Mouse (Mus musculus): ENCODE data around the gene Pik3c2b.

Pik3c2b gene

DNA sequence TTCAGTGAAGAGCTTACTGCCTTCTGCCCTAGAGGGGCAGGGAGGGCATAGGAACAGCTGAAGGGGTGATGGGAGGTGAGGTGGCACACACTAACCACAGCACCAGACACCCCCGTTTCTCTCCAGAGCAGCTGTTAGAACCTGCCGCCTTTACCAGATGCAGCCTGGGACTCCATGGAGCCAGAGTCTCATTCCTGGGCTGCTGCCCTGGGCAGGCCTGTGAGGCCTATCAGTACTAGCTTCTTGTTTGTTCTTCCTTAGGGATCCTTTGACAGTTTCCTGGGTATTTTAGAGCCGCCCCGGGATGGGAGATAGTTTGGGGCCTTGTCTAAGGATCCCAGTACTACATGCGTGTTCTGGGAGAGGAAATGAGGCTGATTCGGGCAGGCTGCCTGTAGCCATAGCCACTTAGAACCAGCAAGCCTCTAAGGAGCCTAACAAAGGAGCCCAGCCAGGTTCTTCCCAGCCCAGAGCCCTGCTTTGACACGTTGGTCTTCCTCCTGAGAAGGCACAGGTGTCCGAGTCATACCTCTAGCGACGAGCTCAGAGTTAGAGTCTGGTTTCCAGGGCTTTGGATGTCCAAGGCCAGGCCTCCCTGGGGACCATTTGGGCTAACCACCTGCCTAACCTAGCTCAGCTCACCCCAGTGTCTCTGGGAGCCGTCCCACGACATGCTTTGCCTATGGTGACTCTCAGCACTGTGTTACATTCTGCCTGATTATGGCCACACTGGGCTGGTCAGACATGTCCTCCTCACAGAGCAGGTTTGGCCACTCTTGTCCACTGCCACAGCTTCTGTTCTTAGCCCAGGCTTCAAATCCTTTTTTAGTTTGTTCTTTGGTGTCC is 24.0 kb downstream of the Pik3c2b start:
- CTCF ChIA-PET = interaction anchor here (0.6 kb wide), 1 partner anchor 815 kb away, joined by 3 read pairs; no protein-coding TSS in a partner anchor

DNA sequence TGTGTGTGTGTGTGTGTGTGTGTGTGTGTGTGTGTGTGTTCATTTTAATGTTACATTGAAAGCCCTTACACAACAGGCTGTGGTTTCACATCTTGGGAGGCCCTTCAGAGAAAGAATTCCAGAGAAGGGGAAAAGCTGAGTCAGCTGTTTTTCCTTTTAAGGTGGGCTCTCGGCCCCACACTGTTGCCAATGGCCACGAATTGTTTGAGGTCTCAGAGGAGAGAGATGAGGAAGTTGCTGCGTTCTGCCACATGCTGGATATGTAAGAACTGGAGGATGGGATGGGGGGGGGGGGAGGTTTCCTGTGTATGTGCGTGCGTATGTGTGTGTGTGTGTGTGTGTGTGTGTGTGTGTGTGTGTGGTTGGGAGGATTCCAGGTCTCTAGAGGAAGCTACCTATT is 24.7 kb downstream of the Pik3c2b start:
- CTCF ChIA-PET = interaction anchor here (0.6 kb wide), 1 partner anchor 75 kb away, joined by 4 read pairs; no protein-coding TSS in a partner anchor

DNA sequence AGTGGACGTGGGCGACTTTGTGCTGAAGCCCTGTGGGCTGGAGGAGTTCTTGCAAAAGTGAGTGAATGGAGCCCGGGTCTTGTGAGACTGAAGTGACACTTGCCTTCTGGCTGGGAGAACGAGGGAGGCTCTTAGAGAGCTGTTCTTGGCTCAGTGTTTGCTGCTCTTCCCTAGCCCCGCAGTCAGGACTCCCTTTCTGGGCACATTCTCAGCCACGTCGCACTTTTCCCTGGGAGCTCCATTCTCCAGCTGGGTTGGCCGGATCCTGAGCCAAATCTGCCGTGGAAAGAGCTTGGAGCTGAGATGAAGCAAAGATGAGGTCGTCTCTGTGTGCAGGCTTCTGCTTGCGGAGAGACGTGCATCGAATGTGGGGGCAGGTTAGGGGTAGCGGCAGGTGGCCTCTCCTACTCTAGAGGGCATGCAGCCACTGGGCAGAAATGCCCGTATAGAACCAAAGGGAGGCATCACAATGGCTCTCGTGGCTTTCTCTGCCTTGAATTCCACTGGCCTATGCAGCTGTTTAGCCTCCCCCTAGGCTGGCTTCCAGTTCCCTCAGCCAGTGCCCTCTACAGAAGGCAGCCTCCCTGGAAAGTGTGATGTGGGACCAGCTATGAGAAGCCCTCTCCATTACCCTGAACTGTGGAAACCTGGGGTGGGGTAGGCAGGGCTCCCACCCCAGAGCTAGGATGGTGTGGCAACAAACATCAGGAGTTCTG is 26.4 kb downstream of the Pik3c2b start:
- CTCF ChIA-PET = interaction anchor here (0.5 to 0.6 kb wide), 2 partner anchors 38 to 64 kb away, joined by 5 to 7 read pairs; no protein-coding TSS in a partner anchor

DNA sequence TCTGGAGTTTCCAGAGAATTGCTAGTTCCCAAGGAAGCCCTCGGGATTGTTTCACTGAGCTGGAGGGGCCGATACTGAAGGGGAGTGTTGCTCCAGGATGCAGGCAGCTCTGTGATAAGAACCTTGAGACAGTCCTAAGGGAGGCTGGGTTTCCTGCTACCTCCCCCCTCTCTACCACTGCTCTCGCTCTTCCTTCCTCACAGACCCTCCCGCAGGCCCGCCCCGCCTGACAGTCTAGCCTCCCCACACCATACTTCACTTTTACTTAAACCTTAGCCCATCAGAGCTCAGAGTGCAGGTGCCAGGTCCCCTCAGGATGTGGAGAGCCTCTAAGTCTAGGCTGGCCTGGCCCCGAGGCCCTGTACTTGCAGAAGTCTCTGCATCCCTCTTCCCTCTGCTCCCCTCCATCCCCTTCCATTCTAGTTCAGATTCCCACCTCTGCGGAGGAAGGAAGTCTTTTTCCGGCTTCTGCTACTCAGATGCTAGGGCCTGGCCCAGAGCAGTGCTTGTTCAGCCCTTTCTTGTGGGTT is 27.9 kb downstream of the Pik3c2b start:
- CTCF ChIA-PET = interaction anchor here (0.5 kb wide), 1 partner anchor 671 kb away, joined by 3 read pairs; no protein-coding TSS in a partner anchor

DNA sequence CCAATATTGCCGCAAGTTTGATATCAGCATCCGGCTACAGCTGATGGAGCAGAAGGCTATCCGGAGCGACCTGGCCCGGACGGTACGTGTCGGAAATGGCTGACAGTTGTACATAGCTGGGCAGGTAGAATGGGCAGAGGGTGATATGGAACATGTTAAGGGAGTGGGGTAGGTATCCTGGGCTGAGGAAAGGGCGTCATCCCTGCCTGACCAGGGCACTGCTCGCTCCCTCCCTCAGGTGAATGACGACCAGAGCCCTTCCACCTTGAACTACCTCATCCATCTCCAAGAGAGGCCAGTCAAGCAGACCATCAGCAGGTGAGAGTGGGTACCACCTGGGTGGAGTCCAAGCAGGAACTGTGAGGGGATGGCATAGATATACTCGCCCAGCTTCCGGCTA is 29.1 kb downstream of the Pik3c2b start:
- CTCF ChIA-PET = no interaction called here

DNA sequence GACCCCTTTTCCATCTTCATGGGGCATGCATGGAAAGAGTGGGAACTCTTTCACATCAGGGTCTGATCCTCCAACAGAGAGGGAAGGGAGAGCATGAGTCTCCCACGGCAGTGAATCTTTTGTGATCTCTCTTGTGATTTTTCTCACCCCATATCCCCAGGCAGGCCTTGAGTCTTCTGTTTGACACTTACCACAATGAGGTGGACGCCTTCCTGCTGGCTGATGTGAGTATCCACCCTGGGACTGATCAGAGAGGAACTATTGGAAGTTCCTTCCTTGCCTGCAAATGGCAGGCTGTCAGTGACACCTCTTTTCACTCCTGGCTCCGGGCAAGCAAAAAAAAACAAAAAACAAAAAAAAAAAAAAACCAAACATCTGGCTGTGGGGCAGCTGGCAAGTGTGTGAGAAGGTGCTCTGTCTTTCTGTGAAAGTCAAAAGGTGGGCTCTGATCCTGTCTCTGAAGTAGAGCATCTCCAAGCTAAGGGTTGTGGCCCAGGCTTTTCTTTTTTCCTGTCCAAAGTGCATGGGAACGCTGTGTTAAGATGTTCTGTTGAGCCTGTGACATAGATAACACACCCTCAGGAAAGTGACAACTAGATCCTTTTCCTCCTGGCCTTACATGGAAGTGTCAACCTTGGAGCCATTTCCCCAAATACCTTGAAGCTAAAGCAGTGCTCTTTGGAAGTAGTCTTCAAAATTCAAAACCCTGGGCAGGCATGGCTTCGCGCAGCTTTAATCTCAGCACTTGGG is 30.4 kb downstream of the Pik3c2b start:
- CTCF ChIA-PET = no interaction called here

DNA sequence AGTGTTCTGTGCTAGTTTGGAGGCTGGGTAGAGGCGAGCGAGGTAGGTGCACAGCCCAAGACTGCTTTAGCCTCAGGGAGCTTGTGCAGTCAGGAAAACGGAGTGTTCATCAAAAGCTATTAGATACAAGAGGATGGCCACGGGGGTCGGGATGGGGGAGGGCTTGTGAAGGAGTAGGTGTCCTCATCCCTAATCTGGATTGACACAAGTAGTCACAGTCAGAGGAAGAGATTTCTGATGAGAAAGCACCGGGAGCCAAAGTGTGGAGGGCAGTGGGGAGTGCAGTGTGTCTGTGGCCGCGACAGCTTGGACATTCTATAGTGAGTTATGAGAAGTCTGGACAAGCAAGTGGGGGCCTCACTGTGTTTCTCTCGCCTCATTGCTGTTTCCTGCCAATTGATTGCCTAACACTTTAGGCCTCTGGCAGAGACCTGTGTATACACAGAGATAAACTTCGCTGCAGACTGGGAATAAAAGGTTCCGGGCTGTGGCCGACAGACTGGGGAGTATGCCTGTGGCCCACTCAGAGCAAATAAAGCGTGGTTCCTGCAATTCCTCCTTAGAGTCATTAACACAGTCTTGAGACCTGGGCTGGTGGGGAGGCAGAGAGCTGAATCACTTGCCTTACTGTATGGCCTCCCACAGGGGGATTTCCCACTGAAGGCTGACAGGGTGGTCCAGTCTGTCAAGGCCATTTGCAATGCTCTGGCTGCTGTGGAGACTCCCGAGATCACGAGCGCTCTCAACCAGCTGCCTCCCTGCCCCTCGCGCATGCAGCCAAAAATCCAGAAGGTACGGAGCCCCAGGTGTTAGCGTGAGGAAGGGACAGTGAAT is 31.4 kb downstream of the Pik3c2b start:
- CTCF ChIA-PET = interaction anchor here (1.0 kb wide), 1 partner anchor 37 kb away, joined by 3 read pairs; no protein-coding TSS in a partner anchor

DNA sequence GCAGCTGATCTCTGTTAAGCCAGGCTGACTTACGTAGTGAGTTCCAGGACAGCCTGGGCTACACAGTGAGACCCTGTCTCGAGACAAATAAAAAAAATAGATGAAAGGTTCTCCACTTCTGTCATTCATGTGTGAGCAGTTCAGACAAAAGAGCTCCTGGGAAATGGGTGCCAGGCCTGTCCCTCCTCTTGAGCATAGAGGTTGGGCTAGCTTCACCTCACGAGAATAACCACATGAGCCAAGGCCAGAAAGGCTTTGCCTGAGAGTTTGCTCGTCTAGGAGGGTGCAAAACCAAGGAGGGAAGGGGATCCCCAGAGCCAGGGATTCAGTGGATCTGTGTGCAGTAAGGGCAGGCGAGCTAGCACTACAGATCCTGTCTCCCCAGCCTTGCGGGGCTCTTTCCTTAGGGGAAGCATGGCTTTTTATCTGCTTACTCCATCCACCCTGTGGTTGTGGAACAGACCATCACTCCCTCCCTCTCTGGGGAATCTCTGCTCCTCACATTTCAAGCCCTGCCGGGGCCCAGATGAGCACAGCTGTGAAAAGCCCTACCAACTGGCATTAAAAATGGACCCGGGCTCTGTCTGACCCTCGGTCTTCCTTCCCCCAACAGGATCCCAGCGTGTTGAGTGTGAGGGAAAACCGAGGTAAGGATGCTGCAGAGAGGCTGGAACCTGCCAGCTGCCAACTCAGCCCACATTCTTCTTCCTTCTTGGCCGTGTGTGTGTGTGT is 32.3 kb downstream of the Pik3c2b start:
- CTCF ChIA-PET = interaction anchor here (0.5 to 1.2 kb wide), 3 partner anchors 10 to 38 kb away, joined by 3 to 6 read pairs (median 3); no protein-coding TSS in a partner anchor

DNA sequence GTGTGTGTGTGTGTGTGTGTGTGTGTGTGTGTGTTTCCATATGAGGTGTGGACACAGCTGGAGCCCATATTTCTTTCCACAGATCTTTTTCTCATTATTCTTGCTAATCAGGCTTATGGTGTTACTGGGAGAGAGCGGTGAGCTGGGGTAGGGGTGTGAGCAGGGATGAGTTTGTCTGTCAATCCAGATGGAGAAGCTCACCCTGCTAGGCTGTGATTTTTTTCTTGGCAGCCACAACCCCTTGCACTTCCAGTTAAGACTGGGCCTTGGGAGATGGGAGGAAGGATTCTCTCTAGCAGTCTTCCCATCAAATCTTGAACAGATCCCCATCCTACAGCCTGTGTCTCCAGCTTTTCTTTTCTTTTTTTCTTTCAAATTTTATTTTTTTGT is 32.9 kb downstream of the Pik3c2b start:
- CTCF ChIA-PET = interaction anchor here (0.5 to 1.2 kb wide), 3 partner anchors 10 to 481 kb away, joined by 3 to 6 read pairs (median 3); no protein-coding TSS in a partner anchor

DNA sequence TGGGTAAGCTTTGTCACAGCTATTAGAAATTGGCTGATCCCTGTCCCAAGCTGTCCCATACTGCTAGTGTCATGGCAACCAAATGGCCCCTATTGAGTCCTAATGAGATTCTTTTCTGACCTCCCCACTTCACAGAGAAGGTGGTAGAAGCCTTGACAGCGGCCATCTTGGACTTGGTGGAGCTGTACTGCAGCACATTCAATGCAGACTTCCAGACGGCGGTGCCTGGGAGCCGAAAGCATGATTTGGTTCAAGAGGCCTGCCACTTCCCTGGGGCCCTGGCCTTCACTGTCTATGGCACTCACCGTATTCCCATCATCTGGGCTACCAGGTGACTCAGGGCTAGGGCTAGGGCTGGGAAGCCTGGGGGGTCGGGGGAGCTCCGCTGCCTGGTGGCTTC is 34.0 kb downstream of the Pik3c2b start:
- CTCF ChIA-PET = no interaction called here

DNA sequence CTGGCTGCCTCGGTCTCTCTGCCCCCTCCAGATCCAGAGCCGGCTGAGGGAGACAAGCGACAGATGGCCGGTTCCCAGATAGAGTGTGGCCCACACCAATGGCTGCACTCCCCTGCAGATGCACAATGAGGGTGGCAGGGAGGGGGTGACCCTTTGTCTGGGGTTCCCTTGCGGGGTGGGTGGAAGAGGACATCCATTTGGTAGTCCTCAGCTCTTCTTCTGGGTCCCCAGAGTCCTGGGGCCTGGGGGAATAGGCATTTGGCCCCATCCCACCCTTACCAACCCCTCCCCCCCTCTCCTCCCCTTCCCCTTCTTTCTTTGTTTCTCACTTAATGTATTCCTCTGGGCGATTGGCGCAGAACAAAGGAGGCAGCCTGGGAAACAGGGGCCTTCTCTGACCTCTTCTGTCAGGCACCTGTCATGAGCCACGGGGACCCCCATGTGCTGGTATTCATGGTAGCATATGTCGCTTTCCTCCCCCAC is 34.7 kb downstream of the Pik3c2b start:
- CTCF ChIA-PET = no interaction called here

DNA sequence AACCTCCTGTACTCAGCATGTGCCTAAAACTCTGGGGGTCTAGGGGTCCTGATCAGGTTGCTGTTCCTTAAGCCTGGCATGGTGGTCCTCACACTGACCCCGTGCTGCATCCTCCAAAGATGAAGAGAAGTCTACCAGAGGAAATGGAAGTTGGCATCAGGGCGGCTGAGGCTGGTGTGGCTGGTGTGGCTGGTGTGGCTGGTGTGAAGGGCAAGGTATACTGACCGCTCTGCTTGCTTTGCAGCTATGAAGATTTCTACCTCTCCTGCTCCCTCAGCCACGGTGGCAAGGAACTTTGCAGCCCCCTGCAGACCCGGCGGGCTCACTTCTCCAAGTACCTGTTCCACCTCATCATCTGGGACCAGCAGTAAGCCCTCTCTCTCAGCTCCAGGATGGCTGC is 35.2 kb downstream of the Pik3c2b start:
- CTCF ChIA-PET = interaction anchor here (1.0 kb wide), 1 partner anchor 27 kb away, joined by 3 read pairs; no protein-coding TSS in a partner anchor

DNA sequence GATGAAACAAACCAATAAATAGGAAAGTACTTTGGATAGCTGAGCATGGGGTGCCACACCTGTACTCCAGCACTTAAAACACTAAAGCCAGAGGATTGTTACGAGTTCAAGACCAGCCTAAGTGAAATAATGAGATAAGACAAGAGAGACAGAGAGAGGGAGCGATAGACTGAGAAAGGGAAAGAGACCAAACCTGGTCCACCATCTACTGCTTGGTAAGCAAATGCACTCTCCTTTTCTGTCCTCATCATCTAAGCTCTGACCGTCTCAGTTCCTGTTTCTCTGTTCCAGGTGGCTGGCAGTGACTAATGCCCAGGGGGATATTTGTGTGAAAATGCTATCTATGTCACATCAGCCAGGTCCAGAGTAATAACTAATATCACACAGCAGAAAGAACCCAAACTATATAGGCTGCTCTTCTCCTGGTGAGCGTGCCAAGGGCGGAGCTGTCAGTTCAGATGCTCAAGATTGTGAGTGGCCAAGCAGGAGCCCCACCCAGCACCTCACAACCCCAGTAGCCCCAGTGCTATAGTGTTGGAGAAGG is 37.6 kb downstream of the Pik3c2b start:
- CTCF ChIA-PET = interaction anchor here (1.0 kb wide), 1 partner anchor 28 kb away, joined by 4 read pairs; no protein-coding TSS in a partner anchor

DNA sequence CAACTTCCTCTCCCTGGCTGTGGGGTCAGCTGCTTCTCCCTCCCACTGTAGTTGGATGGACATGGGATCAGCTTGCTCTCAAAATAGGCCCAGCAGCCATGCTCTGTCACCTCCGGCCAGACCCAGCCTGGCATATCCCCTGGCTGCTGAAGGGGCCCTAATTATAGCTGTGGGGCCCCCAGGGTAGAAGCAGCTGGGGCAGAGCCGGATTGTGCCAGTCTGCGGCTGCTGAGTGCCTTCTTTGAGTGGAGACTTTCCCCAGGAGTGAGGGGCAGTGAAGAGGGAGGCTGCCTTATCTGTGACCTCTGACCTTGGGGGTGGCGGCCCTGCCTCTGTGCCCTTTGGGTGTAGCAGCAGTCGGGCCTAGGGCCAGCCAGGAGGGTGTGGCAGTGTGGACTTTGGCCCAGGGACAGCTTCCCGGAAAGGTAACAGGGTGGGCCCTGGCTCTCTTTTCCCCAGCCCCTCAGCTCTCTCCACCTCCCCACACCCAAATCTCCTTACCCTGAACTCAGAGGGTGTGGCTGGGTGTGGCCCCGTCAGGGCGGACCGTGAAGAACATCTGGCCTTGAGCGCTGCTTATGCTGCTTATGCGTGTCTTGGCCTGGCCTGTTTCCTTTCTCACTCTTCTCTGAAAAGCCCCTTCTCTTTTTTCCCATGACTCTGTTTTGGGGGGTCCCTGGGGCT is 38.6 kb downstream of the Pik3c2b start:
- CTCF ChIA-PET = interaction anchor here (1.0 kb wide), 1 partner anchor 29 kb away, joined by 4 read pairs; no protein-coding TSS in a partner anchor

DNA sequence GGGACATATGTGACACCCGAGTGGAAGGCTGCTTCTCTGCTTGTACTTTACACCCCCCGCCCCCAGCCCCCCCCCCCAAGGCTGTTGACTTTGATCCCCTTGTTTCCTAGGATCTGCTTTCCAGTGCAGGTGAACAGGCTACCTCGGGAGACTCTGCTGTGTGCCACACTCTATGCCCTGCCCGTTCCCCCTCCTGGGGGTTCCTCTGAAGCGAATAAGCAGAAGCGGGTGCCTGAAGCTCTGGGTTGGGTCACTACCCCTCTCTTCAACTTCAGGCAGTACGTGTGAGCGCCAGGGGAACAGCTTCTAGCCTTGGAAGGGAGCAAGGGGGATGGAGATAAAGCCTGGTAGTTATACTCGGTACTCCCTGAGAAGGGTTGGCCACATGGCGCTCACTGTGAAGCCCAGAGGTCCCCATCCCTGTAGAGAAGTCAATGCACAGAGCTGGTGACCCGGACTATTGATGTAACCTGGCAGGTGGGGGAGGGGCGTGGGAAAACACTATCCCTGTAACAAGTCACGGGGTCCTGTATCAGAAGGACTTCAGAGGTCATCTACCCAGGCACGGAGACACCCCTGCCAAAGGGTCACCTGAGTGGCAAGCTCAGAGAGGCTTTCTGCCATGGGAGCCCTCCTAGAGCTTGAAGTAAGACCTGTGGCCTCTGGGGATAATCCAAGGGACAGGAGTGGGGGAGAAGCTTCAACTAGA is 39.4 kb downstream of the Pik3c2b start:
- CTCF ChIA-PET = interaction anchor here (0.9 to 1.0 kb wide), 2 partner anchors 41 to 51 kb away, joined by 3 read pairs; no protein-coding TSS in a partner anchor

DNA sequence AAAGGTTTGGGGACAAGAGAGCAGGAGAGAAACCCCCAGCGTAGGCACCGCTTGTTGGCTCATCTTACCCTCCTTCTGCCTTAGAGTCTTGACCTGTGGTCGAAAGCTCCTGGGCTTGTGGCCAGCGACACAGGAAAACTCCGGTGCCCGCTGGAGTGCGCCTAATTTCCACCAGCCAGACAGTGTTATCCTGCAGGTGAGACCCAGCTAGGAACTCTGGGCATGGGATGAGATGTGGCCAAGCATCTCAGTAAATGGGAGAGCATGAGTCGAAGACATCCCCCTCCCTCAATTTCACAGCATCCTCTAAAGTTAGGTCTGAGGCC is 39.9 kb downstream of the Pik3c2b start:
- CTCF ChIA-PET = interaction anchor here (0.9 to 1.0 kb wide), 2 partner anchors 41 to 51 kb away, joined by 3 read pairs; no protein-coding TSS in a partner anchor

DNA sequence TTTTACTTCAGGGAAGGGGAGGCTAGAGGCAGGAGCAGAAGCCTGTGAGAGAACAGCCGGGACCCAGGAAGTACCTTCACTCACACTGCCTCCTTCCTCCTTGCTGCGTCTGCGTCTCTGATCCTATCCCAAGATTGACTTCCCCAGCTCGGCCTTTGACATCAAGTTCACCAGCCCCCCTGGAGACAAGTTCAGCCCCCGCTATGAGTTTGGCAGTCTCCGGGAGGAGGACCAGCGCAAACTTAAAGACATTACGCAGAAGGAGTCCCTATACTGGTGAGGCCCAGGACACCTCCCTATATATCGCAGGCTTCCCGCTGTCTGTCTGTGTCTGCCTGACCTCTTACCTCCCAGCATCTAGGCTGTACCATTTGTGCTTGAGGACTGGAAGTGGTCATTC is 41.3 kb downstream of the Pik3c2b start:
- CTCF ChIA-PET = interaction anchor here (1.0 kb wide), 1 partner anchor 45 kb away, joined by 5 read pairs; no protein-coding TSS in a partner anchor

Measured in spleen, embryonic (tissue).